Mouse (Mus musculus) limb, embryonic 14.5 days (tissue): ENCODE data around the gene Eno1. TPM values are rescaled to one million over a fixed set of nuclear protein-coding genes. Genes with fewer than 3 reads are reported as not detected.

Source experiments
- ATAC-seq: fragments of 200-750 bp; cut with Nextera tagmentation; 2 replicates; pipeline ENCODE4 v1.8.0; 2017; ENCODE audit warnings: low read depth, moderate number of reproducible peaks, moderate TSS enrichment; ENCODE audit not compliant: low FRiP score
- DNase-seq: peaks from one replicate; pipeline ENCODE4 v3.0.0-alpha.2; 2015; ENCODE audit warnings: low spot score
- H3K27ac ChIP-seq: fragments of 300-500 bp; sonication (generic); replicated peaks from 2 replicates; pipeline ENCODE4 v1.5.1; 2014; ENCODE audit warnings: low read depth, mild to moderate bottlenecking, low read length, moderate library complexity, mixed read lengths
- H3K27me3 ChIP-seq: fragments of 300-500 bp; sonication (generic); 2 replicates; pipeline ENCODE4 v1.6.1; 2014; ENCODE audit warnings: low read length, mixed read lengths; ENCODE audit not compliant: control insufficient read depth, insufficient read depth
- H3K36me3 ChIP-seq: fragments of 300-500 bp; sonication (generic); 2 replicates; pipeline ENCODE4 v1.6.1; 2014; ENCODE audit warnings: mild to moderate bottlenecking, low read length, moderate library complexity, mixed read lengths; ENCODE audit not compliant: control insufficient read depth, insufficient read depth
- H3K4me1 ChIP-seq: fragments of 300-500 bp; sonication (generic); 2 replicates; pipeline ENCODE4 v1.6.1; 2014; ENCODE audit warnings: antibody characterized with exemption, low read length, mixed read lengths; ENCODE audit not compliant: control insufficient read depth, insufficient read depth
- H3K4me2 ChIP-seq: fragments of 300-500 bp; sonication (generic); replicated peaks from 2 replicates; pipeline ENCODE4 v1.6.1; 2014; ENCODE audit warnings: low read depth, mild to moderate bottlenecking, low read length, moderate library complexity; ENCODE audit not compliant: severe bottlenecking
- H3K4me3 ChIP-seq: fragments of 300-500 bp; sonication (generic); replicated peaks from 2 replicates; pipeline ENCODE4 v1.5.1; 2014; ENCODE audit warnings: low read length
- H3K9ac ChIP-seq: fragments of 300-500 bp; sonication (generic); 2 replicates; pipeline ENCODE4 v1.6.1; 2014; ENCODE audit warnings: mild to moderate bottlenecking, low read depth, low read length, moderate library complexity; ENCODE audit not compliant: severe bottlenecking
- H3K9me3 ChIP-seq: fragments of 300-500 bp; sonication (generic); 2 replicates; pipeline ENCODE4 v1.6.1; 2016; ENCODE audit warnings: low read length; ENCODE audit not compliant: control insufficient read depth
- POLR2A ChIP-seq: fragments of 200-500 bp; IDR thresholded peaks from 2 replicates; pipeline ENCODE4 v1.8.0; 2012; ENCODE audit warnings: inconsistent platforms, mild to moderate bottlenecking, moderate library complexity, borderline replicate concordance; ENCODE audit not compliant: insufficient read depth, insufficient read length; ENCODE audit errors: extremely low read depth
- WGBS: fragments of 180-500 bp; shearing (Covaris S2); extraction: QIAGEN DNeasy Blood & Tissue Kit; methylation state at CpG from one replicate; pipeline ENCODE4 v1.1.7; 2014; 5-methylcytosine and 5-hydroxymethylcytosine counted together
- polyA plus RNA-seq, 2 experiments: library from polyadenylated mRNA; depleted of rRNA in 1 of 2; stranded (reverse) in 1 of 2; unstranded in 1 of 2; fragments of >200 nt; fragmentation: Nextera tagmentation in 1 of 2; extraction: Ambion mirVana in 1 of 2; gene quantifications; 2 replicates each; pipeline versions ENCODE4 v1.2.1 to v1.2.3; 2012 to 2014

The Eno1 gene
- polyA plus RNA-seq, 2 experiments: 675 to 1,302 TPM

GRCm38 (mm10) chr4:150211930-150212552, 24.5 kb upstream of the Eno1 start:
- Histone ChIP-seq H3K36me3 (no peaks in the 10 kb centered on the region), H3K4me3 (peak overlapping the region; percentile 31), H3K4me1 (peaks cover 2% of the 10 kb centered on the region; the same call in 1 of the 2 replicates), H3K27me3 (no peaks in the 10 kb centered on the region), H3K4me2 (peak overlapping the region; percentile 54), H3K9ac (peak overlapping the region; percentile 25; the same call in 1 of the 2 replicates), H3K9me3 (no peaks in the 10 kb centered on the region), H3K27ac (no peak overlapping the region)
- TF ChIP-seq POLR2A: no peak
- ATAC-seq (no peak), DNase-seq (no peak)
- 52% methylated on average over 10 of the region's 10 CpGs for WGBS

GRCm38 (mm10) chr4:150212553-150212971, 24.0 kb upstream of the Eno1 start:
- H3K4me1 ChIP-seq: peaks cover 2% of the 10 kb centered on the region; the same call in 1 of the 2 replicates
- peak; percentile 91 for ATAC-seq
- peak overlapping the region; percentile 25; the same call in 1 of the 2 replicates for H3K9ac ChIP-seq
- no peaks in the 10 kb centered on the region for H3K27me3 ChIP-seq
- peak overlapping the region; percentile 54 for H3K4me2 ChIP-seq
- TF ChIP-seq POLR2A: no peak
- H3K4me3 ChIP-seq: peak overlapping the region; percentile 31
- H3K27ac ChIP-seq: 0 out of 2 replicates have a peak overlapping the region, but pooled peaks have one; percentile 14
- DNase-seq: peak; percentile 85
- WGBS: 1% methylated on average over 15 of the region's 15 CpGs
- H3K9me3 ChIP-seq: no peaks in the 10 kb centered on the region
- H3K36me3 ChIP-seq: no peaks in the 10 kb centered on the region

GRCm38 (mm10) chr4:150213910-150214309, 22.6 kb upstream of the Eno1 start:
- ATAC-seq: no peak
- peaks cover 2% of the 10 kb centered on the region; the same call in 1 of the 2 replicates for H3K4me1 ChIP-seq
- H3K27ac ChIP-seq: no peak overlapping the region
- no peaks in the 10 kb centered on the region for H3K36me3 ChIP-seq
- WGBS: 33% methylated on average over 5 of the region's 5 CpGs
- no peak overlapping the region for H3K9ac ChIP-seq
- no peak for DNase-seq
- H3K4me2 ChIP-seq: no peak overlapping the region
- no peak for TF ChIP-seq POLR2A
- H3K9me3 ChIP-seq: no peaks in the 10 kb centered on the region
- no peak overlapping the region for H3K4me3 ChIP-seq
- no peaks in the 10 kb centered on the region for H3K27me3 ChIP-seq

GRCm38 (mm10) chr4:150216423-150216822, 20.1 kb upstream of the Eno1 start:
- DNase-seq (no peak), ATAC-seq (no peak)
- Histone ChIP-seq H3K4me2 (no peak overlapping the region), H3K4me3 (no peak overlapping the region), H3K4me1 (peaks cover 2% of the 10 kb centered on the region; the same call in 1 of the 2 replicates), H3K9ac (no peak overlapping the region), H3K27ac (no peak overlapping the region), H3K27me3 (no peaks in the 10 kb centered on the region), H3K9me3 (no peaks in the 10 kb centered on the region), H3K36me3 (no peaks in the 10 kb centered on the region)
- no peak for TF ChIP-seq POLR2A
- WGBS: 83% methylated on average over 6 of the region's 6 CpGs

GRCm38 (mm10) chr4:150217042-150217554, 19.4 kb upstream of the Eno1 start:
- Histone ChIP-seq H3K4me1 (peaks cover 2% of the 10 kb centered on the region; the same call in 1 of the 2 replicates), H3K27ac (no peak overlapping the region)
- 76% methylated on average over 5 of the region's 5 CpGs for WGBS

More at GRCm38 (mm10) chr4:150217042-150217554, 19.4 kb upstream of the Eno1 start:
- ATAC-seq (no peak), DNase-seq (no peak)
- H3K4me2 ChIP-seq: no peak overlapping the region
- no peaks in the 10 kb centered on the region for H3K36me3 ChIP-seq
- H3K9me3 ChIP-seq: no peaks in the 10 kb centered on the region
- no peaks in the 10 kb centered on the region for H3K27me3 ChIP-seq
- no peak overlapping the region for H3K9ac ChIP-seq
- H3K4me3 ChIP-seq: no peak overlapping the region
- TF ChIP-seq POLR2A: no peak
